Mouse (Mus musculus) layer of hippocampus, adult 9-11 months (tissue): Measurements from ENCODE around the gene Tmed11.
"Not testable (repeated sequence)": the region's sequence is repeated elsewhere in the genome, so short reads cannot be mapped to it uniquely, and the experiment has no call there.

Source experiments
- DNase-seq: peaks from one replicate; pipeline ENCODE4 v3.0.0; 2022

The Tmed11 gene

DNA sequence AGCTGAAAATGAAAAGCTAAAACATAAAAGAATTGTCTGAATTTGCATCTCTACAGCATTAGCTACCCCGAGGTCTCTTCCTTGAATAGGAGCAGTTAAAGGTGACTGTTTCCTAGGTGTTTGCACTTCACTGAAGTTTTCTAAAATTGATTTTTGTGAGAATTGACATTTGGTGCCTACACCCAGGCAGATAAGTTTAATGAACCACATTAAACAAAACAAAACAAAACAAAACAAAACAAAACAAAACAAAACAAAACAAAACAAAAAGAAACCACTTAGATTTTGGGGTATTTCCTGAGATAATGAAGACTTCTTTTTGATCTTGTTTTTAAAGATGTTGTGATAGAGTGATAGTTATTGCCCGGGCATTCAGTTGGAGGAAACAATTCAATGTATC lies at the start of gene Tmed11:
Gene Tmed11 (minus strand): TSS at position 101 of the 400 bp plus-strand sequence.
- DNase-seq = not testable (repeated sequence)

DNA sequence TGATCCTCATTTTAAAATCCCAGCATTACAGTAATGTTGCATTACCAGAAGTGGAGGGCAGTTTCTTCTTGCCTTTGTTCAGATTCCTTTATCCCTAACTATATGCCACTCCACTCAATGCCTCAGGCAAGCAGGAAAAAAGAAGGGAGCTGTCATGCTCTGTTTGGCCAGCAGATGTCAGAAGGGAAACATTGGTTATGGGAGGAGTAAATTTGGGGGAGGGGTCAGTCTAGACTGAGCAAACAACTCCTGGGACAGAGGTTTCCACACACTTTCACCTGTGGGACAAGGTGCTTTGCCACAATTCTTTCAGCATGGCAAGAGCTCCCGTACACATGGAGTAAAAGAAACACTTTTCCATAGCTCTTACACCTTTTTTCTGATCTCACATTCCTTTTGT lies 41.0 kb upstream of the Tmed11 start:
- no peak for DNase-seq

- DNase-seq = no peak
These were observed 28.1 kb upstream of the Tmed11 start for GRCm38 (mm10) chr5:108823276-108823675.

- DNase-seq = not testable (repeated sequence)
These were observed 13.6 kb upstream of the Tmed11 start, which contains the start of gene Vmn2r8 for GRCm38 (mm10) chr5:108808750-108809149. Gene Vmn2r8, minus strand, starts transcription at chr5:108808850.

GRCm38 (mm10) chr5:108803646-108804045 lies 8.5 kb upstream of the Tmed11 start:
- DNase-seq = no peak

GRCm38 (mm10) chr5:108790385-108790784 lies 4.8 kb downstream of the Tmed11 start:
- DNase-seq = not testable (repeated sequence)

DNA sequence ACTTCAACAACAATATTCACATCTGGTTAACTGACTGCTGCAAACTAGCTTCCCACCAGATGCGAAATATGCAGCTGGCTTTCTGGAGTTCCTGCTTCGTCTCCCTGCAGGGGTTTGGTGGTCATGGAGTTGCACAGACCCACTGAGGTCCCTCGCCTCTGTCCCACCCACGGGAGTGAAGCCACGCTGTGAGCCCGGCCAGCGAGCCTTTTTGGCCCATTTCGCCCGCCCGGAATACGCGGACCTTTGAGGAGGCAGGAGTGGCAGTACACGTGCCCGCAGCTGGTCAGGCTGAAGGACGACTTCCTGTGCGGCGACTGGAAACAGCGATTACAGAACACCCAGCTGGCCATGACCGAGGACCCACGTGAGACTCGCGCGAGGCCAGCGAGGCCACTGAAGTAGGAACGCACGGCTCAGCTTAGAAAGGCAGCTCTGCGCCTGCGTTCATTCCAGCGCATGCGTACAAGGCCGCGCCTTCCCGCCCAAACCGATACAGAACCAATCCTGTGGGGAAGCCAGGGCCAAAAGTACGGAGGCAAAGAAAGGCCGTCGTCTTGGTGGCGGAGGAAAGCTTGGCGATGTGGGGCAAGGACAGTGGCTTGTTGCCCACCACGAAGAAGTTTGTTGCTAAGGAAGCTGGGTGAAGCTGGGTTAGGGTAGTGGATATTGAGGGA lies 20.4 kb downstream of the Tmed11 start, which contains the start of gene Rnf212:
Gene Rnf212 (minus strand): TSS at position 353 of the 677 bp plus-strand sequence.
- DNase-seq = no peak

DNA sequence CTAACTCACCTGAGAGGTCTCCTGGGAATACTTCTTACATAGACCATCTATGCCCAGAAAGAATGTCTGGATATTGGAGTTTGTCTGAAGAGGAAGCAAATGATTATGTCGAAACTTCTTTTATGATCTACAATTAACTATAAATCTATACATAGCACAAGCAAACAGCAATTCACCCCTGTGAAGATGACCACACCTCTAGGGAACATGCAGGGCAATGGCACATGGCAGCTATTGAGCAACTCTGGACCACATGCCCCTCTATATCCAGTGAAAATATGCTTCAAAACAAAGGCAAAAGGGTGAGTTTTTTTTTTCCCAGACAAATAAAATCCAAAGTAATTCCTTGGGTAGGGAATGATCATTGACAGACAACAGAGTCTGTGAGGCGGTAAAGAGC lies 35.2 kb downstream of the Tmed11 start:
- DNase-seq = no peak

- DNase-seq = peak; percentile 22
These were observed 36.8 kb downstream of the Tmed11 start for GRCm38 (mm10) chr5:108758396-108758795.

DNA sequence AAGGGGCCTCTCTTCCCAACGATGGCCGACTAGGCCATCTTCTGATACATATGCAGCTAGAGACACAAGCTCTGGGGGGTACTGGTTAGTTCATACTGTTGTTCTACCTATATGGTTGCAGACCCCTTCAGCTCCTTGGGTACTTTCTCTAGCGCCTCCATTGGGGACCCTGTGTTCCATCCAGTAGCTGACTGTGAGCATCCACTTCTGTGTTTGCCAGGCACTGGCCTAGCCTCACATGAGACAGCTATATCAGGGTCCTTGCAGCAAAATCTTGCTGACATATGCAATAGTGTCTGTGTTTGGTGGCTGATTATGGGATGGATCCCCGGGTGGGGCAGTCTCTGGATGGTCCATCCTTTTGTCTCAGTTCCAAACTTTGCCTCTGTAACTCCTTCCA lies 43.9 kb downstream of the Tmed11 start:
- DNase-seq = not testable (repeated sequence)

- DNase-seq = no peak
These were observed 44.6 kb downstream of the Tmed11 start for GRCm38 (mm10) chr5:108750328-108751210.

GRCm38 (mm10) chr5:108744629-108745028 lies 50.5 kb downstream of the Tmed11 start:
- DNase-seq = no peak

DNA sequence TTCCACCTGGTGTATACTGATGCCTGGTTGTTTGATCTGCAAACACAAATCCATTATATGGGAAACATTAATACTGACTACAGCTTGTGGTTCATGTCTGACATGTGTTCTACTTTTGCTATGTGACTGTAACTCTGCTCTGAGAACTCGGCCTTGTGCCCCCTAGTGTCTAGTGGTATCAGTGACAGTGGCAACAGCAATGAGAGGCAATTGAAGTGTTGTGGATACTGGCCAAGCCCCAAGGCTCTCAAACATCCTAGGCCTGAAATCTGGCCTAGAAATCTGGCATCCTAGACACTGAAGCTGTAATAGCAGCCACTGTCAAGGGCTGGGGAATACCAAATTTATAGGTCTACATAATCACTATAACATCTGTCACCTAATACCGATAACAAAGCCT lies 51.3 kb downstream of the Tmed11 start:
- DNase-seq = no peak

- DNase-seq = no peak
These were observed 52.6 kb downstream of the Tmed11 start for GRCm38 (mm10) chr5:108742596-108742995.

- DNase-seq = no peak
These were observed 53.3 kb downstream of the Tmed11 start for GRCm38 (mm10) chr5:108741844-108742243.

DNA sequence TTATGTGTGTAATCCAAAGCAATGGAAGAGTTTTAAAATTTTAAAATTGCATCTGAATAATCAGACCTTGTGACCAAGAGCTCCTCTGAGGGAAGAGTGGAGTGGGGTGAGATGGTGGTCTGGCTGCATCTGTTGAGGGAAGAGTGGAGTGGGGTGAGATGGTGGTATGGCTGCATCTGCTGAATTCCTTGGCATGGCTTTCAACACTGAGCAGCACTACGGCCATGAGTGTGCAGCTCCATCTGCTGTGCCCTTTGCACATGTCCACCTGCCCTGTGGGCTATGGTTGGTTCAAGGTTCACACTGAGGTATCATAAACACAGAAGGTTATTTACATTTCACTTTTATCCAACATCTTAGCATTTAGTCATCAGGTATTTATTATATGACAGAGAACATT lies 67.7 kb downstream of the Tmed11 start:
- DNase-seq = no peak
